Mouse (Mus musculus) cerebellum, postnatal 25 days (tissue): ENCODE measurements at regions not wholly inside any gene's neighbourhood (a gene's known extent, or its start where the extent isn't known, plus 50 kb on each side); places are given as distances from the start of the nearest gene placed in this dataset.

Source experiments
- DNase-seq, 2 experiments: peaks; one replicate each; pipeline ENCODE4 v3.0.0; 2021; ENCODE audit warnings: mixed read lengths in 2 of 2

- DNase-seq: peak; percentile 19 to 25
Observed at GRCm38 (mm10) chr13:42244240-42245086, 56.8 kb upstream of the Edn1 start.

GRCm38 (mm10) chr13:42245753-42246409 is 55.4 kb upstream of the Edn1 start:
- no peak for DNase-seq
